Mouse (Mus musculus) fibroblast of lung, adult 2 months (primary cell): ENCODE data around the gene Eps15l1.

ENCODE experiments used
- DNase-seq: peaks from one replicate; pipeline ENCODE4 v3.0.0-alpha.2; 2011; ENCODE audit warnings: low read depth

The Eps15l1 gene

DNA sequence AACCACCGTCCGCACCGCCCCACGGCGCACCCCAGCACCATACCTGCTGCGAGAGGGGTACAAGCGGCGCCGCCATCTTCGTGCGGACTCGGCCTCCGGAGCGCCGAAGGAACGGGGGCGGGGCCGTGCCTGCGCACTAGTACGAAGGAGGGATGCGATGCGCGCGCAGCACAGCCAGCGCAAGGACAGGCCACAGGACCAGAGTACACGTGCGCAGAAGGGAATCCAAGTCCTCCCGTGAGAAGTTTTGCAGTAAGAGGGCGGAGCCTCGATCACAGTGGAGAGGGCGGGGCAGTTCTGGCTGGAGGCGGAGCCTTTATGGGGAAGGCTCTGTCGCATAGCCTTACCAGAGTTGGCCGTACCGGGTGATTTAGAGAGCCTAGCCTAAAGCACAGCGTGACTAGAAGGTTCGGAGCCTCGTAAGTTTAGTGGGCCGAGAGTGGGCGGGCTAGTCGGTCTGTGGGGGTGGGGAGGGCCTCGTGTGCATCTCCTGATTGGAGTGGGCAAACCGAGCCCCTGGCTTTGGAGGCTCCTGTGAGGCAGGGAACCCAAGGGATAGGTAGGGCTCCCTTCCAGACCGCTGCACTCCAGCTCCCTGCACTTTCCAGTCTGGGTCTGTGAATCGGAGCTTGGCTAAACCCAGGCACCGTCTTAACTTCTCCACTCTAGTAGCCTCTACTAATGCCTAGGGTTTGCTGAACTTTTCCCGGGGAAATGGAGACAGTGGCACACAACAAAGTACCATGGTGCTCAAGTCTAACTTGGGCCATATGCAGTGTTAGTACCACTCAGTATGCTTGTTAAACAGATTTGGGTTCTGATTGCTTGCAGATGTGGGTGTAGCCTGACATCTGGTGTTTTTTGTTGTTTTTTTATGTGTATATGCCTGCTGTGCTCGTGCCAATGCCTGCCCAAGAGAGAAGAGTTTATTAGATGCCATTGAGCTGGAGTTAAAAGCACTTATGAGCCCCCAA is at the start of gene Eps15l1:
Gene Eps15l1, minus strand, starts transcription at position 99 of the 974 bp plus-strand sequence.
- DNase-seq: peak; percentile 97

DNA sequence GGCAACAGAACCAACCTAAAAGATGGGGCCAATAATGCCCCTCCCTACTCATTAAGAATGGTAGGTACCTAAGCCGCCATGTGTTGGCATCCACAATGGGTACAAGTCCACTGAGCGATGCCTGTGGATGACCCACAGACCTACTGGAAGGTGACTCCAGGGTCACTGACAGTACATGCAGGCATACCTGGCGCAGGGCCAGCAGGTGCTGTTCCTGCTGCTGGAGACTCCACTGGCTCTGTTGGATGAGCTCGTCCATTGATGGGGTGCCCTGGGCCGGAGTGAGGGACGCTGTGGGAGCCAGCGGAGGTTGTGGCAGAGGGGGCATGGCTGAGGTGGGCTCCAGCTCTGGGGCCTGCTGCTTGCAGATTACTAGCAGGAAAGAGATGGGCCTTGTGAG is 49.4 kb upstream of the Eps15l1 start:
- no peak for DNase-seq

DNA sequence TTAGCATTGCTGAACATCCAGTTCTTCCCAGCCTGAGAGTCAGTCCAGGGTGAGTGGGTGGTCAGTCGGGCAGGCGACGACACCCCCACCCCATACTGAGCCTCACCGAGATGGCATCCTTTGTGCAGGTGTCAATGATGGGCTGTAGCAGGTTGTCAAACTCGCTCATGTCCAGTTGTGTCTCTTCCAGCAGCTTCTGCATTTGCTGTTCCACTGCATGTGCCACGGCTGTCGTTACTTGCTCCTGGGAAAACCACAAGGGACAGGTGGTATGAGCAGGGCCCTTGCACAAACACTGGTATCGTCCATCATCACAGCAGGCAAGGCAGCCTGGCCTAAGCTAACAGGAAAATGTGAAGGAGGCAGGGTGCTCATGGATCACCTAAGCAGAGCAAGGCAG is 48.7 kb upstream of the Eps15l1 start:
- DNase-seq: no peak

DNA sequence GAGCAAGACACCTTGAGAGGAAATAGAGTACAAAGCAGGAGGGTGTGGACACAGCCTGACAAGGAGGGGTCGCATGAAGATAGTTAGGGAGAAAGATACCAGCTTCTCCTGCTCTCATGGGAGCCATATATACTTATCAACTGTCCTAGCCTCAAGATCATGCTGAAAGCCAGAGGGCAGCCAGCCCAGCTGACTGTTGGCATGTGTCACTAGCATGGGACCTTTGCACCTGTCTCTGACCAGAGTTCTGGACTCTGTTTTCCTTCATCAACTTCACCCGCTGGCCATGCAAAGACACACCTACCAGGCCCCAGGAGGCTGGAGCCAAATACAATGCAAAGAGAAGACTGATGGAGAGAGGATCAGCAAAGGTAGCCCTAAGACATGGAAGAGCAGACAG is 48.0 kb upstream of the Eps15l1 start:
- DNase-seq: no peak

DNA sequence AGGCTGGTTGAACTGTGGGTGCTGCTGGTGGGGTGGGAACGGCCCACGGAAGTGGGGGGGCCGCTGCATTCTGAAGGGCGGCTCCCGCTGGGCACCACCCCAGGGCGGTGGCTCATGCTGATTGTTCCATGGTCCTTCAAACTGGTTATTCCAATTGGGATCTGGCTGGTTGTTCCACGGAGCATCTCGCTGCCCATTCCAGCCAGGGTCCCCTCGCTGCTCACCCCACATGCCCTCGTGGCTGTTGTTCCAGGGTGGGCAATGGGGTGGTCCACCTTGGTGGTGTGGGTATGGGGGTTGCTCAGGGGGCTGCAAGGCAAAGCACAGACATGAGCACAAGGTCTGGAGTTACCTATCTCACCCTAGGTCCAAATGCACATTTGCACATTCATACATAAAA is 43.0 kb upstream of the Eps15l1 start:
- no peak for DNase-seq

DNA sequence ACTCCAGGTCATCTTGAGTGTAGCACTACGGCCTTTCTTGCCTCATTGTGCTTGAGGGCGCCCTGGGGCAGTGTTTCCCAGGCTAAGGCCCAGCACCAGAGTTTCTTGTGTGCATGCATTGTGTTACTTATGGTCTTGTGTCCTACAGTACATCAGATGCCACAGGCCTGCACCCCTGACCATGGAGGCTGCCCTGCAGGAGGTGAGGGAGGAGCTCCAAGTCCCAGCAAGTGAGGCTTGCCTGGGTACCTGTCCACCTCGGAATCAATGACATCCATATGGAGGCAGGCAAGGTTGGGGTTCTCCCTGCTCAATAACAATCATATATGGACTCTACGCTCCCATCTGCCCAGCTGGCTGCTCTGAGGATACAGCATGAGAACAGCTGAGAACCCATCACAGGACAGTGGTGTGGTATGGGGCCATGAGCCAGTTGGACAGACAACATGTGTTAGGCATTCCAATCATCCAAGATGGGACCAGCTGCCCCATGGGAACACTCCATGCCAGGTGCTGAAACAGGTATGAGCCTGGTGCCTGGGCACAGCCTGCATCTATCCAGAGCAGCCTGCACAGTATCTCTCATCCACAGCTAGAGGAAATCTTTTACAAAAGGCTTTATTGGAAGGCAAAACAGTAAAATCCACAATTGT is 38.7 kb upstream of the Eps15l1 start:
- no peak for DNase-seq

DNA sequence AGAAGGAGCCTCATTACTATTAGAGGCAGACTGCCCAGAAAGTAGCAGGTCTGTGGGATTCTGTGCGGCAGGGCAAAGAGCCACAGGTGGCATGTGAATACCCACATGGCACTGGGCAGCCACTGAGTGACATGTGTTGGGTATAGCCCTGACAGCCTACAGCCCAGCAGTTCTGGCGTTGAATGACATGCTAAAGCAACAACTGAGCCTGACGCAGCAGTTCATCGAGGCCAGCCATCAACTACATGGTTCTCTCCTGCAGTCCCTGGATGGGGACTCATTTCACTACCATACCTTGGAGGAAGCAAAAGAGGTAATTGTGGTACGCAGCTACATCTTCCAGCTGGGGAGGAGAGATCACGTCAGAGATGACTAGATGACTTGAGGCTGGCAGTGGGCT is 37.2 kb upstream of the Eps15l1 start:
- DNase-seq: no peak

DNA sequence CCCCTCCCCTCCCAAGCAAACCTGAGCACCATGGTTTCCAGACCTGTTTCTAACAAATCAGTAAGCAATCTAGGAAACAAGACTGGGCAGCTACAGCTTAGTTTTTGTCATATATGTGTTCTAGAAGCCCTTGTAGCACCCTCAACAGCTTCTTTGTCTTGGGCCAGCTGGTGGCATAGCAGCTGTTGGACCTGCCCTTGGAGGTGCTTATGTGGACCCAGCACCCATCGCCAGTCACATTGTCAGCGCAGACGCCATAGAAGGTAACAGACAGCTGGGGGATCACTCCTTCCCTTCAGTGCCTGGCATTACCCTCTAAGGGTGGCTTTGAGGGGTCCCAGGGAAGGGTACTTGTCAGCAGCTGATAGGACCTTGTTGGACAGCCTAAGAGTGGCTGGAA is 36.5 kb upstream of the Eps15l1 start:
- DNase-seq: no peak

DNA sequence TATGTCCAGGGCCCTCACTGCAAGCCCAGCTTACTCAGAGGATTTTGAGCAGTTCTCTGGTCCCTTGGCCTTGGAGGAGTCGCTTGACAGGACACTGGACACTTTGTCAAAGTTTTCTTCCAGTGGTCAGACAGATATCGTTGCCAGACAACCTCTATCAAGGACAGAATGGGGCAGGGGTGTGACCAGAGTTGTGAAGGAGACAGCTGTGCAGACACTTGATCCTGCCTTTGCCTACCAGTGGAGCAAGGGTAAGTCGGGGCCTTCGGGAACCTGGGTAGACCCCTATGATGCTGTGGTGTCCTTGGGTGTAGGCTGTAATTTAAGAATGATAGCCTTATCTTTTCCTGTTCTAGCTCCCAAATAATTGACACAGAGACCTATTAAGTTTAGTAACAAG is 34.1 kb upstream of the Eps15l1 start:
- no peak for DNase-seq

DNA sequence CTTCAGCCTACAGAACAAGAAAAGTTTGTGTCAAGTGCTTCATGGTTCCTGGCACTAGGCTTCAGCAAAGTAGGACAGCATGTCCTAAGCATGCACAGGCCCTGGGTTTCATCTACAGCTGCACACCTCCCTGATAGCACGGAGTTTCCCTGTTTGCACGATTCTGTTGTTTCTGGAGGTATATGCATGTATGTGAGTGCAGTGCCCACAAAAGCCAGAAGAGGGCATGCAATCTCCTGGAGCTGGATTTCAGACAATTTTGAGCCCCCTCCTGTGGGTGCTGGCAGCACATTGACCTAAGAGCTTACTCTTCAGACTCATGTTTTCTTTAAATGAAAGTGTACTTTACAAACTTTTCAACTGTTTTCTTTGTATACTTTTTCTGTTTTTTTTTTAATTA is 32.6 kb upstream of the Eps15l1 start:
- DNase-seq: no peak

DNA sequence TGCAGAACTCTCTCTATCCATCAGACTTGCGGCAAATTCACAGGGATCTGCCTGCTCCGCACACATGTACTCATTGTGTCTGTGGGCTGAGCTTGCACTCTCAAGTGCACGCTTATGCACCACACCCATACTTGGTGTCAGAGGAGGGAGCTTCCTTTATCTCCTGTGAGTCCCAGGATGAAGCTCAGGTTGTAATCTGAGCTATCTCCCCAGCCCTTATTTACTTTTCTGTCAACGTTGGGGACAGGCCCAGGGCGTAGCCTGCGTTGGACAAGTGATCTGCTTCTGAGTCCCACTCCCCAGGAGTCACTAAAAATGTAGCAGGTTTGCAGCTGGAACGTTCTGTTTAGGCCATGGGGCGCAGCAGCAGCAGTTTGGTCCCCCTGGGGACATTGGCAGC is 30.3 kb upstream of the Eps15l1 start:
- DNase-seq: no peak

DNA sequence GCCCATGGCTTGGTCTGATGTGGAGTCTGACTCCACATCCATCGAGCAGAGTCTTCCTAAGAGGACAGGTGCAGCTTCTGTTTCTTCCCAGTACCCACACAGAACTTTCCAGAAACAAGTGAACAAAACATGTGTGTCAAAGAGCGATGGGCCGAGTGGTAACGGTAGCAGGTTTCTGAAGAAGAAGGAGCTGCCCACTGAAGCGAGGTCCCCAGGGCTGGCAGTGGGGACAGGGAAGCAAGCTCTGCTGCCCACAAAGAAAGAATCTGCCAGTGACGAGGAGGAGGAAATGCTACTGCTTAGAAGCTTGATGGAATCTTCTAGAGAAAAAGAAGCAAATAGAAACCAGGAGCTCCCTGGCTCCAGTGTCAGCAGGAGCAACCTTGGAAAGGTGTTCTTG is 23.8 kb upstream of the Eps15l1 start:
- no peak for DNase-seq

DNA sequence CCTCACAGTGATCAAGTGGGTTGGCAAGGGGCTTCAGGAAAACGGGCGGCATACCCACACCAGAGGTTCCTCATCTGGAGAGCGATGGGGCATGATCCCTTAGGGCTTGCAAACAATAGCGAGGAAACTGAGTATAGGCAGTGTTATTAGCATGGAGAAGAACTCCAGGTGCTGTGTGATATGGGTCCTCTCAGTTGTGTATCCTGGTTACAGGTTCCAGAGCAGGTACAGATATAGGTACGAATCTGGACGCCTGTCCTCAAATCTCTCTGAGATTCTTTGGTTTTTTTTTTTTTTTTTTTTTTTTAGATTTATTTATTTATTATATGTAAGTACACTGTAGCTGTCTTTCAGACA is 22.7 kb upstream of the Eps15l1 start:
- DNase-seq: no peak

DNA sequence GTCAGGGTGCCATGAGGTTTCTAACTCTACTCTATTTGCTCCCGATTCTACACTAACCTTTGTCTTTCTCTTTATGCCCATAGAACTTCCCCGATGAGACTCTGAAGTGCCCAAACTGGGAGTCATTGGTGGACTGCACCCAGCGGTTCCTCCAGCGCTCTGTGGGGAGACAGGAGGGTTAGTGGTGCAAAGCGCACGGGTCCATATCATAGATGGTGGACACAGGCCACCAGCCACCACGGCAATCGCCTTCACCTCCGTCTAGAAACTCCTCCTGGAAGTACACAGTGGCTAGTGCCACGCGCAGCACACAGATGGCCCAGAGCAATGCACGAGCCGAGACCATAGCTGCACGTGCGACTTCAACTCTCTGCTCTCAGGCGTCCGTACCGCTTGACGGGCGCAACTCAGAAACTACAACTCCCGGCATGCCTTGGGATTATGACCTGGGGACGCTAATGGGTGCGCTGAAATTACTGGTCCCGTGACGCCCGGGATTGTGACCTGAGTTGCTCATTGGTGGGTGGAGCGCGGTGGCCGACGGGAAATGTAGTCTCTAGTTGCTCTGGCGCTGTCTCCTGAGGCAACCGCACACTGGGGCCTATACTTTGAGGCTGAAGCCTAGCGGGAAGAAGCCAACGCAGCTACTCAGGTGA is 22.2 kb upstream of the Eps15l1 start, which contains the start of the genes Calr3 and 1700030K09Rik:
Gene Calr3, minus strand, starts transcription at position 533 of the 656 bp plus-strand sequence.
Gene 1700030K09Rik, plus strand, starts transcription at position 543 of the 656 bp plus-strand sequence.
- peak; percentile 96 for DNase-seq

DNA sequence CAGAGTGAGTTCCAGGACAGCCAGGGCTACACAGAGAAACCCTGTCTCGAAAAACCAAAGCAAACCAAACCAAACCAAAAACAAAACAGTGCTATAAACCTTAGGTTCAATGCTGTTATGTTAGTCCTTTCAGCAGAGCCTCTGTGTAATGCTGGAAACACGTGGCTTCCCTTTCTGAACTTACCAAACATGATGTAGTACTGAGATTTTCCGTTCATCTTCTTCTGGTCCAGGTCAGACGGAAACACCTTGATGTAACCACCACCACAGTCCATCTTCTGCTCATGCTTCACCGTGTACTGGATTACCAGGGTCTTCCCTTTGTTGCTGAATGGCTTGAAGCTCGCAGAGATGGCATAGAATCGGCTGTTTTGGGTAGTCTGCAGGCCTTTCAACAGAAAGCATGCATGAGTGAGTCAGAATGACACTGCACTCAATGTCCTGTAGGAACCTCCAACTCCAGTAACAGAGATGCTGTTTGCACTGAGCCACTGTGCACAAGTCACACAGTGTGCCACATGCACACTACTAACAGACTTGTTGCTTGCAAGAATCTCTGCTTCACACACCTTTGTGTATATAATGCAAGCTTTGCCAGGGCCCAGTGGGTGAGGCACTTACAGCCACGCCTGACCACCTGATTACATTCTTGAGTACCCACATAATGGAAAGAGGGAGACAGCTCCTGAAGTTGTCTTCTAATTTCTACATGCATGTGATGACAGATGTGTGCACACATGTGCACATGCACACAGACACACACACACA is 17.2 kb upstream of the Eps15l1 start:
- no peak for DNase-seq

DNA sequence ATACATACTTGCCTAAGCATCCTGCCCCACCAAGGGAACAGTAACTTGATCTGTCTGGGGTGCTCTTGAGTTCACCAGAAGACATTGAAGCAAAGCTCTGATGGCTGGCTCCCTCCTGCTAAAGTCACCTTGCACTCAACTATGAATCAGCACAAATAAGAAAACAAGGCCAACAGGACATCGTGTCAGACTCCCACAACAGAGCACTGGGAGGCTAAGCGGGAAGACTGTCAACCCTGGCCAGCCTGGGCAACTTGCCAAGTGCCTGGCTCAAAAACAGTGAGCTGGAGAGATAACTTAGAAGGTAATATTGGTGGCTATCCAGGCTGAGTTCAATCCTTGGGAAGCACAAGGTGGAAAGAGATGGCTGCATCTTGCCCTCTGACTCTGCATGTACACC is 13.7 kb upstream of the Eps15l1 start:
- DNase-seq: no peak

DNA sequence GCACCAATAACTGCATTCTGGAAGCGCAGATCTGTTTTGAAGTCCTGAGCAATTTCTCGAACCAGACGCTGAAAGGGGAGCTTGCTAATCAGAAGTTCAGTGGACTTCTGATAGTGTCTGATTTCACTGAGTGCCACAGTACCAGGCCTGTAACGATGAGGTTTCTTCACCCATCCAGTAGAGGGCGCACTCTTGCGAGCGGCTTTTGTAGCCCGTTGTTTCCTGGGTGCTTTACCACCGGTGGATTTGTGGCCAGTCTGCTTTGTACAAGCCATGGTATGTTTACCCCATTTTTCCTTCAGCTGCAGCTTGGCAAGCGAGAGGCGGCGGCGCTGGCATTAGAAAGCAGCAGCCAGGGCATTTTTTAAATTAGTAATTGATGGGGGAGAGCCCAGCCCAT is 8.4 kb upstream of the Eps15l1 start:
- no peak for DNase-seq

DNA sequence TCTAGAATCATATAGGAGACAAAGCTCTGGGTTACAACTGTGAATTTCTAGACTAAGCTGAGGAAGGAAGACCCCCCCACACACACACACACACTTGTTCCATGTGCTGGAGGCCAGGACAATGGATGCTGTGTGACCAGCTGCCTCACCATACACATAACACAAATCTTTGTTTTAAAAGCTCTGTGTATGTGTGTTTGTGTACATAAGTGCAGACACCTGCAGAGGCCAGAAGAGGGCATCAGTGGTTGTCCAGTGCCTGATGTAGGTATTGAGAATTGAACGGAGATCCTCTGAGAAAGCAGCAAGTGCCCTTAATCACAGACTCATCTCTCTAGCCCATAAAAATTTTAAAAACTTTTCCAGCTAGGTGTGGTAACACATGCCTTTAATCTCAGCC is 1.7 kb upstream of the Eps15l1 start:
- DNase-seq: no peak

DNA sequence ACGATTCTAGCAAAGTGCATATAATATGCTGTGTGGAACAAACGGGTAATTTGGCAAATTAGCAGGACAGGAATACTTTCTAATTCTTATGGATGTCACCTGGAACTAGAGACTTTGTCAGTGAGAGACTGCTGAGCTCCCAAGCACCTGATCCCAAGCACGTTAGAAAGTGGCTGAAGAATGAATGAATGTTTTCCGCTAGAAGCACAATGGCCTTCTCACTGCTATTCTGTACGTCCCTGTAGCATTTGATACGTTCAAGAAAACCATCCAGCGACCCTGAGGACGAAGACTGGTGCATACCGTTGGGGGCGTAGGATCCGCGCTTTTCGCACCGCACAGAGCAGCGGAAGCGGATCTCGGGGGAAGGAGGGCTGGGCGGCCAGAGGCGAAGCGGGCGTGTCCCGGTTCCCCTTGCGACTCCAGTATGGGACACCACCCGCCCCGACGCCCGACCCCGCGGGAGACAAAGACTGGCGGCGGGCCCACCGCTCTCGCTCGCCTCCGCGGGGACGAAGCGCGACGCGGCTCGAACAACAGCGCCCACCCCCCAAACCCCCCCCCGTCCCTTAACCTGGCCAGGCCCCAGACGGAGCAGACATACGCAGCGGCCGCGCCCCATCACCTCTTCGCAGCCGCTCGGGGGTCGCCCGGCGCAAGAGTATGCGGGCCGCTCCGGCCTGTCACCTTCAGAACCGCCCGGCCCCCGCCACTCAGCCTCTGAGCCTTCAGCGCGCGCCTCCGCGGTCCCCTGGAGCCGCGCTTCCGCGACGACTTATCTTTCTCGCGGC is 494 bp downstream of the Eps15l1 start:
- no peak for DNase-seq

DNA sequence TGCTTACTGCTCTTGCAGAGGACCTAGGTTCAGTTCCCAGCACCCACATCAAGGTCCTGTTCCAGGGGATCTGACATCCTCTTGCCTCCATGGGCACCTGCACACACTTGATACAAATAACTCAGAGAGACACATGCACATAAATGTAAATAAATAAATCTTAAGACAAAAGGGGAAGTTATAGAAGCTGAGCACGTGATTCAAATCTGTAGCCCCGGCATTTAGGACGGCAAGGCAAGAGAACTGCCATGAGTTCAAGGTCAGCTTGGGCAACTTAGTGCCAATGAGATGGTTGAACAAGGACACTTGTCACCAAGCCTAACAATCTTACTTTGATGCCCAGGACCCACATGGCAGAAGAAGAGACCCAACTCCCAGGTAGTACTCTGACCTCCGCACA is 3.2 kb downstream of the Eps15l1 start:
- no peak for DNase-seq

DNA sequence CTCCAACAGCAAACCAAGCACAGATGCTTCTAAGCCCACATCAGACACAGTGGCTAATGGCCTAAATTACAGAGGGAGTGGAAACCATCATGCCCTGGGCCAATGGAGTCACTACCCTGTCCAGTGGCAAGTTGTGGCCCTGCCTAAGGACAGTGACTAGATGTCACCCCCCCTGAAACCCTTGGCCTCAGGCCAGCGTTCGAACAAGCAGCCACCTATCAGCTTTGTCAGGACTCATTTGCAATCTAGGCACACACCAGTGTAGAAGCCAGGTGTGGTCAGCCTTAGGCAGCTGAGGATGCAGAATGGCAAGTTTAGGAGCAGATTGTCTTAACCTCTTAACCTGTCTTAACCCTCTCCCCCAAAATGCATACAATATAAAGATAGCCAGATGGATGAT is 6.0 kb downstream of the Eps15l1 start:
- no peak for DNase-seq
